Mouse (Mus musculus): ENCODE measurements around the gene Pacrg. TPM values are rescaled to one million over a fixed set of nuclear protein-coding genes. Genes with fewer than 3 reads are reported as not detected.

The Pacrg gene
- total and polyA plus RNA-seq, 3 experiments: not detected

DNA sequence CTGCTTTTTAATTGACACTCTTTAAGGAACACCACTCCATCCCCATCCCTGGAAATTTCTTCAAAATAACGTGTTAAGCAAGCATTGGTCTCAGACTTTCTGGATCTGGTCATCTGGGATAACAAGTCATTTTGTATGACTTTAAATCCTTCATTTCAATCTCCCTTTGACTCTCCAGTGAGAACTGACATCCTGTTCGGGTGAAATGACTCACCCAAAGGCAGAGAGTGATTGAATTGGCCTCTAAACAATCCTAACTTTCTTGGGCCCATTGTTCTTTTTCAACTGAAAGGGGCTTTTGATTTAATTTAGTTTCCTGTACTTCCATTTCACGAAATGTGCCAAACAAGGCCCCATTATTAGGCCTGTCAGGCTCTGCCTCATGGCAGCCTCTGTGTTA, 228.5 kb downstream of the Pacrg start:
- no peak for DNase-seq (ENCODE audit: extremely low read depth)
- H3K9ac ChIP-seq (ENCODE audit: insufficient read depth, low read depth): no peak overlapping the region
- in situ Hi-C loops (cut with MboI; ENCODE audit: low pct_ligation_motif_present, low pct_unique_long_range_greater_than_20kb, low sequenced_read_pairs) (no loop called here), dilution Hi-C loops (cut with MboI; ENCODE audit: extremely low pct_ligation_motif_present, extremely low pct_unique_long_range_greater_than_20kb, low sequenced_read_pairs) (no loop called here)
- H3K79me2 ChIP-seq (replicated peaks; ENCODE audit: control insufficient read depth, extremely low read depth, insufficient read depth, poor library complexity, severe bottlenecking): no peaks in the 10 kb centered on the region
- H3K4me1 ChIP-seq (ENCODE audit: control insufficient read depth in 1 of 2, insufficient read depth in 2 of 2): no peaks in the 10 kb centered on the region
- no peak overlapping the region for H3K27ac ChIP-seq (ENCODE audit: insufficient read depth, low read depth)
- H3K36me3 ChIP-seq (replicated peaks in 1 of 2; ENCODE audit: control insufficient read depth in 1 of 2, insufficient read depth in 1 of 2, low read length in 1 of 2): no peaks in the 10 kb centered on the region
- no peak overlapping the region for H3K4me3 ChIP-seq (replicated peaks in 1 of 3; ENCODE audit: low read depth in 2 of 3, low read length in 2 of 3, poor library complexity in 1 of 3)
- H3K4me2 ChIP-seq (ENCODE audit: insufficient read depth, low read depth, poor library complexity, severe bottlenecking): no peak overlapping the region
- no peaks in the 10 kb centered on the region for H3K9me3 ChIP-seq (replicated peaks; ENCODE audit: low read length)
- TF ChIP-seq MAX (IDR thresholded peaks at IDR 0.05; ENCODE audit: low read length) (no peak), ETS1 (conservative IDR thresholded peaks at IDR 0.05; ENCODE audit: low read depth, low read length) (no peak), ELF1 (IDR thresholded peaks at IDR 0.05; ENCODE audit: low read depth, low read length) (no peak), BHLHE40 (IDR thresholded peaks at IDR 0.05; ENCODE audit: low read depth, low read length) (no peak), KAT2A (IDR thresholded peaks at IDR 0.05; ENCODE audit: insufficient replicate concordance, low read length) (no peak), MXI1 (IDR thresholded peaks at IDR 0.05; ENCODE audit: low read depth, low read length) (no peak), UBTF (IDR thresholded peaks at IDR 0.05; ENCODE audit: low read depth, low read length) (no peak)
- H3K27me3 ChIP-seq (replicated peaks): no peaks in the 10 kb centered on the region

DNA sequence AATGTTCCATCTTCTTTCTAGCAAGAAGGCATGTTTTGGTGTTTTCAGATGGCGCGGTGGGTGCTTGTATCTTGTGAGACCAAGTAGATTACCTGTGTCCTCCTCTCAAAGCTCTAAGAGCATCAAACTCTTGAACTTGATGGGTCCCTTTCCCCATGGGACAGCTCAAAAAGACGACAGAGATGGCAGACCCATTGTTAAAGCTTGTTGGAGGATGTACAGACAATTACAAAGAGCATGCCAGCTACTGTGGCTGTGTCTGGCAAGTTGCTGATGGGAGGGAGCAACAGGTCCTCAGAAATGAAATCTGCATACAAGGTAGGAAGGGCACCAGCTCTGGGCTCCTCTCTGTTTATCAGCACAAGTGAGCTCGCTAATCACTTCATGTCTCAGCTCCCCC, 232.0 kb downstream of the Pacrg start:
- Histone ChIP-seq H3K4me3 (replicated peaks in 1 of 3; ENCODE audit: low read depth in 2 of 3, low read length in 2 of 3, poor library complexity in 1 of 3) (no peak overlapping the region), H3K27me3 (replicated peaks) (no peaks in the 10 kb centered on the region), H3K9ac (ENCODE audit: insufficient read depth, low read depth) (no peak overlapping the region), H3K36me3 (replicated peaks in 1 of 2; ENCODE audit: control insufficient read depth in 1 of 2, insufficient read depth in 1 of 2, low read length in 1 of 2) (no peaks in the 10 kb centered on the region), H3K4me1 (ENCODE audit: control insufficient read depth in 1 of 2, insufficient read depth in 2 of 2) (no peaks in the 10 kb centered on the region), H3K79me2 (replicated peaks; ENCODE audit: control insufficient read depth, extremely low read depth, insufficient read depth, poor library complexity, severe bottlenecking) (no peaks in the 10 kb centered on the region), H3K27ac (ENCODE audit: insufficient read depth, low read depth) (no peak overlapping the region), H3K4me2 (ENCODE audit: insufficient read depth, low read depth, poor library complexity, severe bottlenecking) (no peak overlapping the region), H3K9me3 (replicated peaks; ENCODE audit: low read length) (no peaks in the 10 kb centered on the region)
- DNase-seq (ENCODE audit: extremely low read depth): no peak
- no peak for TF ChIP-seq UBTF (IDR thresholded peaks at IDR 0.05; ENCODE audit: low read depth, low read length)
- no peak for TF ChIP-seq TCF12 (IDR thresholded peaks at IDR 0.05; ENCODE audit: low read depth, low read length)
- no peak for TF ChIP-seq CTCF (conservative IDR thresholded peaks at IDR 0.05 in 1 of 2, IDR thresholded peaks at IDR 0.05 in 1 of 2; ENCODE audit: low read depth in 2 of 2, low read length in 2 of 2)
- no peak for TF ChIP-seq PAX5 (IDR thresholded peaks at IDR 0.05; ENCODE audit: low read length)
- no peak for TF ChIP-seq RCOR1 (conservative IDR thresholded peaks at IDR 0.05; ENCODE audit: low read depth, low read length)
- TF ChIP-seq POLR2A (IDR thresholded peaks at IDR 0.05; ENCODE audit: low read depth, low read length): no peak
- no peak for TF ChIP-seq USF1 (IDR thresholded peaks at IDR 0.05; ENCODE audit: low read depth, low read length)
- no peak for TF ChIP-seq NRF1 (IDR thresholded peaks at IDR 0.05; ENCODE audit: low read depth, low read length)
- TF ChIP-seq JUND (conservative IDR thresholded peaks at IDR 0.05; ENCODE audit: low read depth, low read length): no peak
- no peak for TF ChIP-seq E2F4 (IDR thresholded peaks at IDR 0.05; ENCODE audit: insufficient replicate concordance, low read depth, low read length)
- no peak for TF ChIP-seq KAT2A (IDR thresholded peaks at IDR 0.05; ENCODE audit: insufficient replicate concordance, low read length)
- TF ChIP-seq MAX (IDR thresholded peaks at IDR 0.05; ENCODE audit: low read length): no peak
- no peak for TF ChIP-seq EP300 (IDR thresholded peaks at IDR 0.05; ENCODE audit: low read length)
- TF ChIP-seq MAZ (IDR thresholded peaks at IDR 0.05; ENCODE audit: low read depth, low read length): no peak
- dilution Hi-C loops (cut with MboI; ENCODE audit: extremely low pct_ligation_motif_present, extremely low pct_unique_long_range_greater_than_20kb, low sequenced_read_pairs): no loop called here
- in situ Hi-C loops (cut with MboI; ENCODE audit: low pct_ligation_motif_present, low pct_unique_long_range_greater_than_20kb, low sequenced_read_pairs): no loop called here
